Mouse (Mus musculus): Measurements from ENCODE around the gene Slc9a3r2. TPM values are rescaled to one million over a fixed set of nuclear protein-coding genes. Genes with fewer than 3 reads are reported as not detected.
A peak's percentile ranks its signal among the peaks of the same experiment; 100 is the strongest.

Slc9a3r2 gene
- polyA plus RNA-seq, 1 experiment: 19.1 TPM

GRCm38 (mm10) chr17:24696011-24696697 lies 46.0 kb upstream of the Slc9a3r2 start, which contains the start of the genes Gfer and Noxo1:
Gene Gfer, minus strand, starts transcription at chr17:24696156.
Gene Noxo1, plus strand, starts transcription at chr17:24696234.
- TF ChIP-seq TCF3 (IDR thresholded peaks at IDR 0.05; ENCODE audit: insufficient read length, low read depth): no peak
- no peak for TF ChIP-seq MYOG (IDR thresholded peaks at IDR 0.05; ENCODE audit: control insufficient read depth in 1 of 3, insufficient read depth in 1 of 3, insufficient read length in 2 of 3, low read depth in 2 of 3)
- peak; percentile 91 for TF ChIP-seq POLR2A (IDR thresholded peaks at IDR 0.05; ENCODE audit: insufficient read length, low read depth)
- peak in 1 of 3 experiments; percentile 51 for TF ChIP-seq MYOD1 (IDR thresholded peaks at IDR 0.05; ENCODE audit: control insufficient read depth in 1 of 3, insufficient read length in 2 of 3, low read depth in 2 of 3)
- TF ChIP-seq POLR2AphosphoS2 (IDR thresholded peaks at IDR 0.05; ENCODE audit: insufficient read length, low read depth): peak; percentile 86
- TF ChIP-seq SRF (IDR thresholded peaks at IDR 0.05; ENCODE audit: control insufficient read depth, insufficient read length, low read depth): no peak
- no peak for TF ChIP-seq E2F4 (IDR thresholded peaks at IDR 0.05; ENCODE audit: insufficient read depth)
- peak within 1 kb of the TSS; percentile 50 for H3ac ChIP-seq (ENCODE audit: control insufficient read depth, insufficient read length)

GRCm38 (mm10) chr17:24695326-24696010 lies 45.3 kb upstream of the Slc9a3r2 start:
- no peaks in the 10 kb centered on the region for H3K36me3 ChIP-seq (ENCODE audit: control insufficient read depth, insufficient read depth)
- peak overlapping the region; percentile 45 for H3K4me3 ChIP-seq
- peaks cover 5% of the 10 kb centered on the region for H3K79me2 ChIP-seq (ENCODE audit: control insufficient read depth, insufficient read depth)
- H3ac ChIP-seq (ENCODE audit: control insufficient read depth, insufficient read length): peak overlapping the region; percentile 50
- no peaks in the 10 kb centered on the region for H3K27me3 ChIP-seq (ENCODE audit: control insufficient read depth, insufficient read depth, insufficient read length)
- TF ChIP-seq MAX (IDR thresholded peaks at IDR 0.05; ENCODE audit: low read depth): no peak
- TF ChIP-seq REST (IDR thresholded peaks at IDR 0.05; ENCODE audit: insufficient read depth, insufficient read length): no peak
- TF ChIP-seq MYOG (IDR thresholded peaks at IDR 0.05; ENCODE audit: control insufficient read depth in 1 of 3, insufficient read depth in 1 of 3, insufficient read length in 2 of 3, low read depth in 2 of 3): no peak
- TF ChIP-seq TCF3 (IDR thresholded peaks at IDR 0.05; ENCODE audit: insufficient read length, low read depth): no peak
- no peak for TF ChIP-seq CEBPB (IDR thresholded peaks at IDR 0.05; ENCODE audit: insufficient read depth, poor library complexity, severe bottlenecking)
- no peak for TF ChIP-seq USF1 (IDR thresholded peaks at IDR 0.05; ENCODE audit: low read depth)
- no peak for TF ChIP-seq TCF12 (IDR thresholded peaks at IDR 0.05; ENCODE audit: insufficient read depth, poor library complexity, severe bottlenecking)
- TF ChIP-seq POLR2A (IDR thresholded peaks at IDR 0.05; ENCODE audit: insufficient read length, low read depth): no peak
- no peak for TF ChIP-seq E2F4 (IDR thresholded peaks at IDR 0.05; ENCODE audit: insufficient read depth)
- no peak for TF ChIP-seq POLR2AphosphoS2 (IDR thresholded peaks at IDR 0.05; ENCODE audit: insufficient read length, low read depth)
- TF ChIP-seq SRF (IDR thresholded peaks at IDR 0.05; ENCODE audit: control insufficient read depth, insufficient read length, low read depth): no peak
- TF ChIP-seq MYOD1 (IDR thresholded peaks at IDR 0.05; ENCODE audit: control insufficient read depth in 1 of 3, insufficient read length in 2 of 3, low read depth in 2 of 3): no peak
- peak overlapping the region; percentile 58 for H3K4me2 ChIP-seq (ENCODE audit: low read depth)

More at GRCm38 (mm10) chr17:24696011-24696697, 46.0 kb upstream of the Slc9a3r2 start, which contains the start of the genes Gfer and Noxo1:
- H3K36me3 ChIP-seq (ENCODE audit: control insufficient read depth, insufficient read depth): no peaks in the 10 kb centered on the region
- H3K4me2 ChIP-seq (ENCODE audit: low read depth): peak within 1 kb of the TSS; percentile 84
- peaks cover 5% of the 10 kb centered on the region for H3K79me2 ChIP-seq (ENCODE audit: control insufficient read depth, insufficient read depth)
- H3K4me3 ChIP-seq: peak within 1 kb of the TSS; percentile 45
- H3K27me3 ChIP-seq (ENCODE audit: control insufficient read depth, insufficient read depth, insufficient read length): no peaks in the 10 kb centered on the region

- no peak overlapping the region for H3K4me2 ChIP-seq (ENCODE audit: low read depth)
- no peak overlapping the region for H3K4me3 ChIP-seq
- no peaks in the 10 kb centered on the region for H3K27me3 ChIP-seq (ENCODE audit: control insufficient read depth, insufficient read depth, insufficient read length)
- H3ac ChIP-seq (ENCODE audit: control insufficient read depth, insufficient read length): no peak overlapping the region
- peaks cover 5% of the 10 kb centered on the region for H3K79me2 ChIP-seq (ENCODE audit: control insufficient read depth, insufficient read depth)
- H3K36me3 ChIP-seq (ENCODE audit: control insufficient read depth, insufficient read depth): no peaks in the 10 kb centered on the region
- TF ChIP-seq CEBPB (IDR thresholded peaks at IDR 0.05; ENCODE audit: insufficient read depth, poor library complexity, severe bottlenecking) (no peak), SRF (IDR thresholded peaks at IDR 0.05; ENCODE audit: control insufficient read depth, insufficient read length, low read depth) (no peak), TCF3 (IDR thresholded peaks at IDR 0.05; ENCODE audit: insufficient read length, low read depth) (no peak), MYOD1 (IDR thresholded peaks at IDR 0.05; ENCODE audit: control insufficient read depth in 1 of 3, insufficient read length in 2 of 3, low read depth in 2 of 3) (no peak), POLR2A (IDR thresholded peaks at IDR 0.05; ENCODE audit: insufficient read length, low read depth) (no peak), TCF12 (IDR thresholded peaks at IDR 0.05; ENCODE audit: insufficient read depth, poor library complexity, severe bottlenecking) (no peak), MYOG (IDR thresholded peaks at IDR 0.05; ENCODE audit: control insufficient read depth in 1 of 3, insufficient read depth in 1 of 3, insufficient read length in 2 of 3, low read depth in 2 of 3) (no peak), POLR2AphosphoS2 (IDR thresholded peaks at IDR 0.05; ENCODE audit: insufficient read length, low read depth) (no peak), REST (IDR thresholded peaks at IDR 0.05; ENCODE audit: insufficient read depth, insufficient read length) (no peak), E2F4 (IDR thresholded peaks at IDR 0.05; ENCODE audit: insufficient read depth) (no peak), USF1 (IDR thresholded peaks at IDR 0.05; ENCODE audit: low read depth) (no peak), MAX (IDR thresholded peaks at IDR 0.05; ENCODE audit: low read depth) (no peak)
Measured at GRCm38 (mm10) chr17:24692385-24692784, 42.3 kb upstream of the Slc9a3r2 start.

- peak within 1 kb of the TSS; percentile 64 for H3K4me2 ChIP-seq (ENCODE audit: low read depth)
Measured at GRCm38 (mm10) chr17:24689251-24690081, 39.3 kb upstream of the Slc9a3r2 start, which contains the start of gene Syngr3. Gene Syngr3, minus strand, starts transcription at chr17:24689955.

More at GRCm38 (mm10) chr17:24689251-24690081, 39.3 kb upstream of the Slc9a3r2 start, which contains the start of gene Syngr3:
- Histone ChIP-seq H3K36me3 (ENCODE audit: control insufficient read depth, insufficient read depth) (no peaks in the 10 kb centered on the region), H3ac (ENCODE audit: control insufficient read depth, insufficient read length) (no peak within 1 kb of the TSS), H3K27me3 (ENCODE audit: control insufficient read depth, insufficient read depth, insufficient read length) (no peaks in the 10 kb centered on the region), H3K79me2 (ENCODE audit: control insufficient read depth, insufficient read depth) (no peaks in the 10 kb centered on the region), H3K4me3 (peak within 1 kb of the TSS; percentile 14)
- no peak for TF ChIP-seq SRF (IDR thresholded peaks at IDR 0.05; ENCODE audit: control insufficient read depth, insufficient read length, low read depth)
- TF ChIP-seq CEBPB (IDR thresholded peaks at IDR 0.05; ENCODE audit: insufficient read depth, poor library complexity, severe bottlenecking): no peak
- no peak for TF ChIP-seq TCF12 (IDR thresholded peaks at IDR 0.05; ENCODE audit: insufficient read depth, poor library complexity, severe bottlenecking)
- TF ChIP-seq POLR2AphosphoS2 (IDR thresholded peaks at IDR 0.05; ENCODE audit: insufficient read length, low read depth): no peak
- TF ChIP-seq POLR2A (IDR thresholded peaks at IDR 0.05; ENCODE audit: insufficient read length, low read depth): no peak
- no peak for TF ChIP-seq MYOD1 (IDR thresholded peaks at IDR 0.05; ENCODE audit: control insufficient read depth in 1 of 3, insufficient read length in 2 of 3, low read depth in 2 of 3)
- TF ChIP-seq MYOG (IDR thresholded peaks at IDR 0.05; ENCODE audit: control insufficient read depth in 1 of 3, insufficient read depth in 1 of 3, insufficient read length in 2 of 3, low read depth in 2 of 3): no peak
- TF ChIP-seq TCF3 (IDR thresholded peaks at IDR 0.05; ENCODE audit: insufficient read length, low read depth): no peak
- no peak for TF ChIP-seq USF1 (IDR thresholded peaks at IDR 0.05; ENCODE audit: low read depth)
- no peak for TF ChIP-seq REST (IDR thresholded peaks at IDR 0.05; ENCODE audit: insufficient read depth, insufficient read length)
- TF ChIP-seq MAX (IDR thresholded peaks at IDR 0.05; ENCODE audit: low read depth): no peak
- no peak for TF ChIP-seq E2F4 (IDR thresholded peaks at IDR 0.05; ENCODE audit: insufficient read depth)

Measured in myocyte (in vitro differentiated cells).